Mouse (Mus musculus) liver, postnatal 0 days (tissue): ENCODE data around the gene Hap1.

Source experiments
- CTCF ChIP-seq: sonication (generic); IDR thresholded peaks from 2 replicates; pipeline ENCODE4 v1.5.1; 2016; ENCODE audit warnings: antibody characterized with exemption, low read depth
- EP300 ChIP-seq: IDR thresholded peaks from 2 replicates; pipeline ENCODE4 v1.6.1; 2016; ENCODE audit warnings: antibody characterized with exemption, low read depth, mild to moderate bottlenecking

DNA sequence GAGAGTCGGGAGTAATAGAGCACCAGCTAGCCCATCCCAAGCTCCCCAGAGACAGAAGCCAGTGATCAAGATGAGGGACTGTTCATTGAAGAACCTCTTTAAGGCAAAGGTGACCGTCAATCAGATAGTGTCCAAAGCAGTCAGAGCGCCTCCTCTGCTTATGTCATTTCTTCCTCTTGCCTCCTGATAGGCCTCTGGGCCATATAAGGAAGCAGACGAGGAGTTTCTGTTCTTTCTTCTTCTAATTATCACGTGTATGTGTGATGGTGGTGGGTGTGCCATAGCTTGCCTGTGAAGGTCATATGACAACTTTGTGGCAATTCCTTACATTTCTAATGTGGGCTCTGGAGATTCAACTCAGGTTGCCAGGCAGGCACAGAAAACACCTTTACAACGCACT, 44.9 kb upstream of the Hap1 start:
- TF ChIP-seq CTCF (no peak), EP300 (no peak)
